Mouse (Mus musculus) ES-E14 (cell line): ENCODE measurements around the gene Cux1.

Experiments used
- CHD2 ChIP-seq: IDR thresholded peaks from 2 replicates; pipeline ENCODE4 v1.6.1; 2014; ENCODE audit warnings: mild to moderate bottlenecking, low read depth, low read length, inconsistent platforms
- MAFK ChIP-seq: IDR thresholded peaks from 2 replicates; pipeline ENCODE4 v1.6.1; 2014; ENCODE audit warnings: mild to moderate bottlenecking, low read depth, low read length, inconsistent platforms; ENCODE audit not compliant: insufficient read depth
- ZC3H11A ChIP-seq: IDR thresholded peaks from 2 replicates; pipeline ENCODE4 v1.6.1; 2012; ENCODE audit warnings: low read depth, mild to moderate bottlenecking, inconsistent platforms, low read length, borderline replicate concordance
- ZNF384 ChIP-seq: IDR thresholded peaks from 2 replicates; pipeline ENCODE4 v1.6.1; 2012; ENCODE audit warnings: low read depth, low read length, inconsistent platforms

DNA sequence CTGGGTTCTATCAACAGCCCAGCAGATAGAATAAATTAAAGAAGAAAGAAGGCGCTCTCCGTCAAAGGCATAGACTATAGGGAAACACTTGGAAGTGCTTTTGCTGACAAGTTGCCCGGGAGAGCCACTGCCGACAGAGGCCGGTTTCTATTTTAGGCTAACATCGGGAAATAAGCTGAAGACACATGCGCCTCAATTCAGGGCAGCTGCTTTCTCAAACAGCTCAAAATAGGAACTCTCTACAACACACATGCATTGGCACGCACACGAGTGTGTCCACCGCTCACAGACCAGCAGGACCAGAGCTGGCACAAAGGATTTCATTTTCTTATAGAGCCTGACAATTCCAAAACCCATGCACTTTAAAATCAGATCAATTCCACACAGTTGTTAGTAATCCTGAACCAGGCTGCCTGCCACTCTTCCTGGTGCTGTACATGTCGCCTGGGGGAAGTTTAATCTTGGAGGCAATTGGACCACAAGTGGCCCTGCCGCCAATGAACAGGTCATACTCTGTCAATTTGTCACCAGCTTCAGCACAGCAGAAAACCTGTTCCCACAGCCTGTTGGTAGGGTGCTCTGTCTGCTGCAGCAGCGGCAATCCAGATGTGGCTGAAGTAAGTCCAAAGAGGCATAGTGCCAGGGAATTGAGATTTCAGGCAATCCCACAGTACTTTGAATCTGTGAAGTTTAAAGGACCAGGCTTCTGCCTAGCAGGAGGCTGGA, 139.4 kb downstream of the Cux1 start:
- TF ChIP-seq CHD2 (no peak), MAFK (no peak), ZC3H11A (no peak), ZNF384 (no peak)
